Mouse (Mus musculus) cerebellum, adult 2 months (tissue): Measurements from ENCODE around the gene Ebf1.

Source experiments
- CTCF ChIP-seq: fragments of 200-500 bp; IDR thresholded peaks from 2 replicates; pipeline ENCODE4 v1.5.1; 2011; ENCODE audit warnings: low read depth, mild to moderate bottlenecking, control low read depth, low read length, moderate library complexity, borderline replicate concordance; ENCODE audit not compliant: insufficient read depth
- POLR2A ChIP-seq: fragments of 200-500 bp; IDR thresholded peaks from 2 replicates; pipeline ENCODE4 v1.6.1; 2011; ENCODE audit warnings: low read length, control low read depth, borderline replicate concordance; ENCODE audit not compliant: insufficient read depth

GRCm38 (mm10) chr11:44806589-44806988 lies 189.5 kb downstream of the Ebf1 start:
- TF ChIP-seq CTCF, result no peak
- no peak for TF ChIP-seq POLR2A
